Mouse (Mus musculus): ENCODE results near the gene Rnf111.
A peak's percentile ranks its signal among the peaks of the same experiment; 100 is the strongest.

- TF ChIP-seq POLR2A (IDR thresholded peaks at IDR 0.05; ENCODE audit: insufficient read length, low read depth) = peak; percentile 91
- no peak for TF ChIP-seq TCF3 (IDR thresholded peaks at IDR 0.05; ENCODE audit: insufficient read length, low read depth)
- no peak for TF ChIP-seq USF1 (IDR thresholded peaks at IDR 0.05; ENCODE audit: low read depth)
These were observed 82.1 kb downstream of the Rnf111 start, which contains the start of gene Ccnb2 for GRCm38 (mm10) chr9:70421257-70422056.
